Mouse (Mus musculus) E14TG2a.4 (cell line): Measurements from ENCODE around the gene Crygs.

Experiments used
- CTCF ChIP-seq: conservative IDR thresholded peaks from 2 replicates; pipeline ENCODE4 v1.5.1; 2014; ENCODE audit warnings: low read length
- NANOG ChIP-seq: IDR thresholded peaks from 2 replicates; pipeline ENCODE4 v1.6.1; 2014; ENCODE audit warnings: borderline replicate concordance, low read length, mixed read lengths

DNA sequence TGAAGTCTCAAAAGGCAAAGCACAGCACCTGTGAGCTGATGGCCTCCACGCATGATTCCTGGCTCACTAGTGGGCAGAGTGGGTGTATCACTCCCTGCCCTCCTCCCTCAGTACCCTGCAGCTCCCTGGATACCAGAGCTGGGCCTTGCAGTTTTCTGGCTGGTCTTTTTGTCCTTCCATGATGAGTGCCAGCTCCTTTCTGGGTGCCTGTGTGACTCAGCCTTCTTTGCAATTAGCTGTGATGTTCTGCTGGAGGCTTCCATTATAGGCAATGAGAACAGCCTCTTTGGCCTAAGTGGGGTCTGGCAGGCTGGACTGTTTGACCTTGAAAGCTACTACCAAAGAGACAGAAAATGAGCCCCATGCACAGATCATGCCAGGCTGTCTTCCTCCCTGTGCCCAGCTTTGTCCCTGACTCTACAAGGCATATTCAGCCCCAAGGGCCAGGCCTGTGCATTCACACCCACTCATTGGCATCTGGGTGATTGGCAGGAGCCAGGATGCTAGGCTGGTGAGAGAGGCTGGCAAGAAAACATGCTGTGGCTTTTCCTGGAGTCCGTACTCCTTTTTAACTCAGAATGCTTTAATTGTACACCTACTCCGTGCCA lies 32.0 kb downstream of the Crygs start:
- TF ChIP-seq CTCF (no peak), NANOG (no peak)
